Mouse (Mus musculus): ENCODE data around the gene Dpm2.

- TF ChIP-seq CTCF (IDR thresholded peaks at IDR 0.05; ENCODE audit: low read depth, low read length) (no peak), POLR2A (IDR thresholded peaks at IDR 0.05; ENCODE audit: extremely low read depth, insufficient read depth, low read length) (no peak)
These were observed 47.4 kb downstream of the Dpm2 start for GRCm38 (mm10) chr2:32618051-32618450.

All from liver, adult 2 months (tissue).